Mouse (Mus musculus) limb, embryonic 10.5 days (tissue): Measurements from ENCODE around the gene Phkg1. TPM values are rescaled to one million over a fixed set of nuclear protein-coding genes. Genes with fewer than 3 reads are reported as not detected.
"Not testable (repeated sequence)": the region's sequence is repeated elsewhere in the genome, so short reads cannot be mapped to it uniquely, and the experiment has no call there.

Source experiments
- DNase-seq: peaks from one replicate; pipeline ENCODE4 v3.0.0-alpha.2; 2017; ENCODE audit warnings: low spot score
- H3K27ac ChIP-seq: fragments of 300-500 bp; sonication (generic); 2 replicates; pipeline ENCODE4 v1.5.1; 2016; ENCODE audit warnings: mild to moderate bottlenecking
- H3K27me3 ChIP-seq: fragments of 300-500 bp; sonication (generic); 2 replicates; pipeline ENCODE4 v1.6.1; 2016; ENCODE audit warnings: low read depth, mild to moderate bottlenecking; ENCODE audit not compliant: poor library complexity, severe bottlenecking
- H3K36me3 ChIP-seq: fragments of 300-500 bp; sonication (generic); 2 replicates; pipeline ENCODE4 v1.6.1; 2016; ENCODE audit warnings: mild to moderate bottlenecking, moderate library complexity
- H3K4me1 ChIP-seq: fragments of 300-500 bp; sonication (generic); 2 replicates; pipeline ENCODE4 v1.6.1; 2016
- H3K4me3 ChIP-seq: fragments of 300-500 bp; sonication (generic); 2 replicates; pipeline ENCODE4 v1.5.1; 2016; ENCODE audit warnings: mild to moderate bottlenecking, moderate library complexity
- H3K9me3 ChIP-seq: fragments of 300-500 bp; sonication (generic); replicated peaks from 2 replicates; pipeline ENCODE4 v1.6.1; 2016; ENCODE audit warnings: mild to moderate bottlenecking
- WGBS: fragments of 180-500 bp; shearing (Covaris S2); methylation state at CpG from one replicate; pipeline ENCODE4 v1.1.7; 2016; 5-methylcytosine and 5-hydroxymethylcytosine counted together
- polyA plus RNA-seq: library from polyadenylated mRNA; unstranded; fragments of >200 nt; fragmentation: Nextera tagmentation; extraction: Ambion mirVana; gene quantifications from 2 replicates; pipeline ENCODE4 v1.2.1, GENCODE M21; 2016

Phkg1 gene
- polyA plus RNA-seq = 0.20 and 0.31 TPM in 2 replicates

DNA sequence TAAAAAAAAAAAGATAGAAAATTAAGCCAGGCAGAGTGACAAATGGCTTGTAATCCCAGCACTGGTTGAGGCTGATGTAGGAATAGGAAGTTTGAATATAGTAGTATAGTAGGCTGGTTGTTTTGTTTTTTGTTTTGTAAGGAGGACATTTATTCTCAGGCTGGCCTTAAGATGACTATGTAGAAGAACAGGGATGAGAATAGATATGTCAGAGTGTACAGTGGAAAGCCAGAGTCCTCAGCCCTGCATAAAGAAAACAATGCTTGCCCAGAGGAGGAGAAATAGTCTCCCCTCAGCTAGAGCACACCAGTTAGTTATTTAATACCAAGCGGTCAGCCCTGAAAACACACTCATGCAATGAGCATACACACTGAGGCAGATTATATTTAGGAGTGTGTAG is at the start of gene Phkg1:
Gene Phkg1 (minus strand): TSS at position 101 of the 400 bp plus-strand sequence.
- Histone ChIP-seq H3K36me3 (peaks cover 29% of the 10 kb centered on the region), H3K9me3 (no peaks in the 10 kb centered on the region), H3K27ac (no peak within 1 kb of the TSS), H3K27me3 (no peaks in the 10 kb centered on the region), H3K4me1 (peaks cover 18% of the 10 kb centered on the region), H3K4me3 (no peak within 1 kb of the TSS)
- WGBS = 100% methylated on average over 1 of the region's 1 CpGs
- DNase-seq = no peak

DNA sequence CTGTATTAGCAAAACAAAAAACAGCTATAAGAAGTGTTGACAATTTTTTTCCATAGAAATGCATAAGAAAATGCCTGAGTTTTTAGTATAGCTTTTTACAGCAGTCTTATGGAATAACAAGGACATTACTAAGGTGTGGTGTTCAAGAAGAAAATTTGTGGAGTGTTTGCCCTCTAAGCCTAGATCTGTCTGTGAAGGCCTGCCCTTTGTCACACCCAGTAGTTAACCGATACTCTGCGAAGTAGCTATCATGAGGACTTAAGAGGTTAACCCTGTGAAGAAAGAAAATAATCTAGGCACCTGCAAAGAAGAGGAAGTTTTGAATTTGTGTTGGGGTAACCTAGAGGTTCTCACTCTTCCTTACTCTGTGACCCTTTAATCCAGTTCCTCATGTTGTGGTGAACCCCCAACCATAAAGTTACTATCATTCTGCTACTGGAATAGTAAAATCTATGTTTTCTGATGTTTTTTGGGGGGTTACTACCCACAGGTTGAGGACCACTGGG is 49.2 kb upstream of the Phkg1 start:
- Histone ChIP-seq H3K36me3 (peaks cover 26% of the 10 kb centered on the region), H3K4me1 (peaks cover 8% of the 10 kb centered on the region), H3K27ac (no peak overlapping the region), H3K27me3 (no peaks in the 10 kb centered on the region), H3K4me3 (no peak overlapping the region), H3K9me3 (no peaks in the 10 kb centered on the region)
- 94% methylated on average over 2 of the region's 2 CpGs for WGBS
- no peak for DNase-seq

DNA sequence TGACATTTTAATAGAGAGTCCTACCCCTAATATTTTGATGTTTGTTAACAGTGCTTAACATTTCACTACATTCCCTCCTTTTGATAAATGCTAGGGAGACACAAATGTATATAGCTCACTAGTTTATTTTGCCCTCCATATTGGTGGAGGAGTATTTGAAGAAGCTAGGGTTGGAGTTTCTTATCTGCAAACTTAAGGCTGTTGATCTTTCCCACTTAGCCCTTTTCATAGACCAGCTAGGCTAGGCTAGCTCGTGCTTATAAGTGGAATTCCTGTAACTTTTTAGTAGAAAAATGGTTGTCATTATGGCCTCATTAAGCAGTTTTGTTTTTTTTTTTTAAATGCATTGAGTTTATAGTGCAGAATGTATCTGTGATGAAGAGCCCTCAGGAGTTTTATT is 45.1 kb upstream of the Phkg1 start:
- no peak overlapping the region for H3K27ac ChIP-seq
- no peaks in the 10 kb centered on the region for H3K27me3 ChIP-seq
- no peak overlapping the region for H3K4me3 ChIP-seq
- H3K4me1 ChIP-seq = peaks cover 15% of the 10 kb centered on the region
- peaks cover 16% of the 10 kb centered on the region for H3K36me3 ChIP-seq
- no peaks in the 10 kb centered on the region for H3K9me3 ChIP-seq
- no peak for DNase-seq
- WGBS = 86% methylated on average over 1 of the region's 1 CpGs

DNA sequence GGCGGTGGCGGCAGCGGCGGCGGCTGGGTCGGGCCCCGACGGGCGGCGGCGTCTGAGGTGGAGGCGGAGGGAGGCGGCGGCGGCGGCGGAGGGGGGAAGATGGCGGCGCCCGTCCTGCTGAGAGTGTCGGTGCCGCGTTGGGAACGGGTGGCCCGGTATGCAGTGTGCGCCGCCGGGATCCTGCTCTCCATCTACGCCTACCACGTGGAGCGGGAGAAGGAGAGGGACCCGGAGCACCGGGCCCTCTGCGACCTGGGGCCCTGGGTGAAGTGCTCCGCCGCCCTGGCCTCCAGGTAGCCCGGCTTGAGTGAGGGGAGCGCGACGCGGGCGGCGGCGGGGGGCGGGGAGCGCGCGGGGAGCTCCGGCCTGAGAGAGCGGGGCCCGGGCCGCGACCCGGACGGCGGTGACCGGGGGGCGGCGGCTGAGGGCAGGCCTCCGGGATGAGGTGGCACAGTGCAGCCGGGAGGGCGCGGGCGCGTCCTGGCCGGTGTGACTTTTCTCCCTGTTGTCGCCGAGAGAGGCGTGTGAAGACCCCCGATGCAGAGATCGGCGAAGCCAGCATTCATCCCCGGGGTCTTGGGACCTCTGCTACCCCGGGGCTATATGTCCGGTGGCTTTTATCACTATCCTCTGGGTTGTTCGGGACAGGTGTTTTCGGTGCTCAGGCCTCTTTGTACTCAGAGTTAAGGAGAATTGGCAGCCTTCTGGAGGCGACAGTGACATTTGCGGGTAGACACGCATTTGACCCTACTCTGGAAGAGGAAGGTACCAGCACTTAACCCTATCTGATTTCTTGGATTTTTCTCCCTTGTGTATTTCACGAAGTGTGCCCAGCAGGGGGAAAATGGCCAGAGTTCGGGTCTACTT is 44.0 kb upstream of the Phkg1 start:
- H3K27me3 ChIP-seq, H3K9me3 ChIP-seq: not testable (repeated sequence)
- Histone ChIP-seq H3K4me3 (peak overlapping the region; percentile 94), H3K27ac (peak overlapping the region; percentile 91), H3K4me1 (peaks cover 15% of the 10 kb centered on the region), H3K36me3 (peaks cover 15% of the 10 kb centered on the region)
- under 1% methylated on average over 50 of the region's 82 CpGs for WGBS
- peak; percentile 70 for DNase-seq

DNA sequence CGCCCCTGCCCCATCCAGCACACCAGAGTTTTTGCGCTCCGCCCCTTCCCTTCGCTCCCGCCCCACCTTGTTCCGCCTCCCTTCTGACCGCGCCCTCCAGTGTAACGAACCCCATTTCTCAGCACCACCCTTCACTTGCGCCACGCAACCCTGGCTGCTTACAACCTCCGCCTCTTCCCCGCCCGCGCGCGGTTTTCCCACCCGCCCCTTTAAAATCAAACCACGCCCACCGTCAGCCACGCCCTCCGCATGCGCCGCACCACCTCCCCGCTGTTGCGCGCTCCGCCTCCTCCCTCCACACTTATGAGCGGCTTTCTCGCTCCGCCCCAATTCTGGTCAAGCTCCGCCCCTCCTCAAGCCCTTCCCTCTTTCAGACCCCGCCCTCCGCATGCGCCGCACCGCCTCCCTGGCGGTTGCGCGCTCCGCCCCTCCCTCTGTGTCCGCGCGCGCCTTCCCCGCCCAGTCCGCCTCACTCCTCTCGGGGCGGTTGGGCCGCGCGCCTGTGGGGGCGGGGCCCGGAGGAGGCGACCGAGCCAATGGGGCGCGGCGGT is 43.2 kb upstream of the Phkg1 start, which contains the start of gene Vkorc1l1:
Gene Vkorc1l1 (plus strand): TSS at position 476 of the 551 bp plus-strand sequence.
- Histone ChIP-seq H3K9me3 (no peaks in the 10 kb centered on the region), H3K4me1 (peaks cover 15% of the 10 kb centered on the region), H3K27me3 (no peaks in the 10 kb centered on the region), H3K4me3 (peak within 1 kb of the TSS; percentile 94), H3K36me3 (peaks cover 15% of the 10 kb centered on the region), H3K27ac (peak within 1 kb of the TSS; percentile 91)
- under 1% methylated on average over 59 of the region's 59 CpGs for WGBS
- peak; percentile 99 for DNase-seq

DNA sequence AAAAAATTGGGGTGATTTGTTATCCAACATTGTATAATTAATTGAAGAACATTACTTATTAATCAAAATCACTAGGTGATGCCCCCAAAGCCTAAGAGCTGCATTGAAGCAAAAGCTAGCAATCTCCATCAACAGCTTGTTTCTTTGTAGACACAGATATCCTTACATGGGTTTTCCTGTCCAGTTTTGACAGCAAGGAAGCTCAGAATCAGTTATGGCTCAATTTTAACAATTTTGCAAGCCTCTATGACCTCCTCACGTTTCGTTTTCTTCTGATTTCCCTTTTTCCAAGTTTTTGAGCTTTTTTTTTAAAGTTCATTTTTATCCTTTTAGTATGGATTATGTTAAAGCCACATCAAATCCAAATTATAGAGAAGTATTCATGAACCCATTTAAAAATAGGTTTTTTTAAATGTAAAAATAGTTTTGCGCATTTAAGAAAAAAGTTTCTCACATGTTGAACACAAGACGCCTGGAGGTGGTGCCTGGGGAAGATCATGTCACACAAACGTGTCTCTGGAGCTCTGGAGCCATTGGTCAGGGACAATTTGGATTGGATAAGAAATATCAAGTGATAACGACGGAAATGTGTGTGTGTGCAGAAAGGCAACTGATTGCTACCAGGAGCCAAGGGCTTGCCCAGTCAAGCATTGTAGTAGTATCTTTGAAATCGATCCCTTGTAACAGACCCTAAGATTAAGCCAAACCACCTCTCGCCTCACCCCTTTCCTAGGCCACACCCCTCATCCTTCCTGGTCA is 42.6 kb upstream of the Phkg1 start:
- WGBS = 8% methylated on average over 9 of the region's 9 CpGs
- peak overlapping the region; percentile 91 for H3K27ac ChIP-seq
- DNase-seq = no peak

DNA sequence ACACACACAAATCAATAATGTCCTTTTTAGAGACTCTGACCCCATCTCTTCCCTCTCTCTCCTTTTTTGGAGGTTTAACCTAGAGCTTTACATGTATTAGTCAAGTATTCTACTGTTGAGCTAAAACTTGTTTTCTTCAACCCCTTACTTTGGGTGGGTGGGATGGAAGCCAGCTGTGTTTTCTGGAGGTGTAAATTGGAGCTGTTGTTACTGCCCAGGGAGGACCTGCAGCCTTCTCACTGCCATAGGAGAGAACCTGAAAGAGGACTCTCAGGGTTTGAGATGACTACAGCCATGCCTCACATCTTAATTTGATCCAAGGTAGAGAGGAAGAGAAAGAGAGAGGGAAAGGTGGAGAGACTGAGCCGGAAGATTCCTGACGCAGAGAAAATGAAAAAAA is 41.9 kb upstream of the Phkg1 start:
- DNase-seq = no peak
- Histone ChIP-seq H3K4me3 (no peak overlapping the region), H3K36me3 (peaks cover 8% of the 10 kb centered on the region), H3K27ac (no peak overlapping the region), H3K9me3 (no peaks in the 10 kb centered on the region), H3K27me3 (no peaks in the 10 kb centered on the region), H3K4me1 (peaks cover 15% of the 10 kb centered on the region)
- 66% methylated on average over 2 of the region's 2 CpGs for WGBS

More for the DNA sequence above, 42.6 kb upstream of the Phkg1 start:
- H3K36me3 ChIP-seq = peaks cover 15% of the 10 kb centered on the region
- no peaks in the 10 kb centered on the region for H3K27me3 ChIP-seq
- peak overlapping the region; percentile 94 for H3K4me3 ChIP-seq
- peaks cover 15% of the 10 kb centered on the region for H3K4me1 ChIP-seq
- no peaks in the 10 kb centered on the region for H3K9me3 ChIP-seq

DNA sequence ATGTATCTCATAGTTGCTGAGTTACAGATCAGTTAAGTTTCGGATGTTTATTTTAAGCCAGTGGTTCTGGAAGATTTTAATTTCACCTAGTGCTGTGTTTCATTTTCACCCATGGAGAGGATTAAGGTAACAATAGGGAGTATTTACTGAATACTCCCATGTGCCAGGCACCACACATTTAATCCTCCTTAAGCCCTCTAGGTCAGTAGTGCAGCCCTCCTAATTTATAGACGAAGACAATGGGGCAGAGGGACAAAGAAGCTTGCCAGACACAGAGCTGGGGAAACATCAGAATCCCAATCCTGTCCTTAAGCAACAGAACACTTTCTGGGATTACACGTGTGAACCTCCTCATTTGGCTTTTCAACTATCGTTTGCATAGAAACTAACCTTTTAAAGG is 38.6 kb upstream of the Phkg1 start:
- 59% methylated on average over 4 of the region's 4 CpGs for WGBS
- H3K9me3 ChIP-seq = no peaks in the 10 kb centered on the region
- no peak overlapping the region for H3K27ac ChIP-seq
- no peak for DNase-seq
- no peak overlapping the region for H3K4me3 ChIP-seq
- no peaks in the 10 kb centered on the region for H3K36me3 ChIP-seq
- H3K4me1 ChIP-seq = peaks cover 7% of the 10 kb centered on the region
- no peaks in the 10 kb centered on the region for H3K27me3 ChIP-seq

DNA sequence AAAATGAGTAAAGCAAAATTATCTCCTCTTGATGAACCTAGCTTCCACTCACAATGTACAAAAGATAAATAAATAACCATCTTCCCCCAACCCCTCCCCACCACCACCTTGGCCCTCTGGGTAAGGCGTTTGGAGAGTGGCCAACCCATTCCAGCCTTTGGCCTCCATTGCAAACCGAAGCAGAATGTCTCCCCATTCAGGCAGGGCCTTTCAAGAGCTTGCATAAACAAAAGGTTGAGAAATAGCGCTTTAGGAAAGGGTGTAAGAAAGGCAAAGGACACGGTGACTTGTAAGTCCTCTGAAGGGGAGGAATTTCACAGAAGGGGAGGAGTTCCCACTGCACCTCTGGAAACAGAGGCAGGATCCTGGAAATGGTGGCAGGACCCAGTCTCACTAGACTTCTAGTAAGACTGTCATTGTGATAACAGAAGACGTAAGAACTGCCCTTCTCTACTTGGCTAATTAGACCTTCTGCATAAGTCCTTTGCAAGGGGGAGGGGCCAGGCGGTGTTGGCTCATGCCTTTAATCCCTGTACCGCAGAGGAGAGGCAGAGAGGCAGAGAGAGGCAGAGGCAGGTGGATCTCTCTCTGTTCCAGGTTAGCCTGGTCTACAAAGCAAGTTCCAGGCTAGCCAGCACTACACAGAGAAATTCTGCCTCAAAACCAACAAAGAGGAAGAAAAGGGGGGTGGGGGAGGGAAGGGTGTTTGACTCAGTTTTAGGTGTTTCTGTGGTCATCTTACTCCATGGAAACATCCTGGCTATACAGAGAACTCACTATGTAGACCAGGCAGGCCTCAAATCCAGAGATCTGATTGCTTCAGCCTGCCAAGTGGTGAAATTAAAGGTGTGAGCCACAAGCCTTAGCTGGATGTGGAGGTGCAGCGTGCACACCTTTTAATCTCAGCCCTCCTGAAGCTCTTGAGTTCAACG is 31.8 kb upstream of the Phkg1 start:
- 52% methylated on average over 9 of the region's 9 CpGs for WGBS
- no peak for DNase-seq

DNA sequence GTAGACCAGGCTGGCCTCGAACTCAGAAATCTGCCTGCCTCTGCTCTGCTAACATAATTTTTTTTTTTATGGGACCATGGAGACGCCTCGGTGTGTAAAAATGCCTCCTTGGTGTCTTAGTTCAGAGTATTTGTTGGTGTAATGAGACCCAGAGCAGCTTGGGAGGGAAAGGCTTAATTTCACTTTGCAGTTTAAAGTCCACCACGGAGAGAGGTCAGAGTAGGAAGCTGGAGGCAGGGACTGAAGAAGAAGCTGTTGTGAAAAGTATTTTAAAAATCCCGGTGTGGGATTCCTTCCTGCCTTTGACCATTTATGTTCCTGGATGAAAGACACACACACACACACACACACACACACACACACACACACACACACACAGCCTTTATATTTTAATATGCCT is 27.6 kb upstream of the Phkg1 start:
- Histone ChIP-seq H3K27ac (no peak overlapping the region), H3K4me1 (no peaks in the 10 kb centered on the region), H3K9me3 (no peaks in the 10 kb centered on the region), H3K36me3 (no peaks in the 10 kb centered on the region), H3K4me3 (no peak overlapping the region), H3K27me3 (no peaks in the 10 kb centered on the region)
- WGBS = 85% methylated on average over 5 of the region's 5 CpGs
- DNase-seq = no peak

More for the DNA sequence above, 31.8 kb upstream of the Phkg1 start:
- no peaks in the 10 kb centered on the region for H3K4me1 ChIP-seq
- H3K36me3 ChIP-seq = no peaks in the 10 kb centered on the region
- H3K27ac ChIP-seq = no peak overlapping the region
- no peaks in the 10 kb centered on the region for H3K27me3 ChIP-seq
- H3K4me3 ChIP-seq = no peak overlapping the region
- no peaks in the 10 kb centered on the region for H3K9me3 ChIP-seq

DNA sequence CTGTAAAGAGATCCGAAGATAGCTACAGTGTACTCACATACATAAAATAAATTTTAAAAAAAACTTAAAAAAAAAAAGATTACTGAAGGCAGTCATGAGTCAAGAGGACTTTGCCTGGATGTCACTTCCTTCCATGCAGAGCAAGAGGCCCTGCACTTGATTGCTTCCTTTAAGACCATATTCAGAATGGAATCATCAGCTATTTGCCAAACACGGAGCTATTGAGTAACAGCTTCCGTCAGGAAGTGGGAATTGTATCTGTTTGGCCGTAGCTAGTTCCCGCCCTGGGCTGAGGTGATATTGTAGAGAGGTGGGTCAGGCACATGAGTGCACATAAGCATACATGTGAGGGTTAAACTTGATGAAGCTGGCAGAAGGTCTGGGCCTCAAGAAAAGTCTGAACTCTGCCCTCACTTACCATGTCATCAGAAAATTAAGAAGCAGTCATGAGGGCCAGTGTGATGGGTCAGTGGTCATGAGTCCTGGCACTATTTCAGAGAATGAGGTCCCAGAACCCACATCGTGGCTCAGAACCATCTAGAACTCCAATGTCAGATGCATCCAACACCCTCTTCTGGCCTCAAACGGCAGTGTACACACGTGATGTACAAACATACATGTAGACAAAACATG is 26.6 kb upstream of the Phkg1 start:
- Histone ChIP-seq H3K27me3 (no peaks in the 10 kb centered on the region), H3K4me3 (no peak overlapping the region), H3K36me3 (no peaks in the 10 kb centered on the region), H3K27ac (no peak overlapping the region), H3K4me1 (no peaks in the 10 kb centered on the region), H3K9me3 (no peaks in the 10 kb centered on the region)
- no peak for DNase-seq
- WGBS = 93% methylated on average over 8 of the region's 8 CpGs

DNA sequence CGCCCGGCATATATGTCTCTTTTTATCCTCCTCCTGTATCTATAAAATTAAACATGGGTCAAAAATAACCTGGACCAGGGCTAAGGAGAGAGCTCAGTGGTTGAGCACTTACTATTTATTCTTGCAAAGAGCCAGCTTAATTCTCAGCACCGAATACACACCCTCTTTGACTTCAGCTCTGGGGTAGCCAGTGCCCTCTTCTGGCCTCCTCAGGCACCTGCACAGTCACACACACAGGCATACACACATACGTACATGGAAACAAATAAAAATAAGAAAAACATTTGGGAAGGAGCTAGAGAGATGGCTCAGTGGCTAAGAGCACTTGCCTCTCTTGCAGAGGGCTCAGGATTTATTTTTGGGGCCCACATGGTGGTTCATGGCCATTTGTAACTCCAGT is 23.6 kb upstream of the Phkg1 start:
- no peak for DNase-seq
- H3K27me3 ChIP-seq = no peaks in the 10 kb centered on the region
- H3K9me3 ChIP-seq = no peaks in the 10 kb centered on the region
- no peak overlapping the region for H3K4me3 ChIP-seq
- H3K27ac ChIP-seq = no peak overlapping the region
- WGBS = 91% methylated on average over 4 of the region's 4 CpGs
- H3K36me3 ChIP-seq = no peaks in the 10 kb centered on the region
- no peaks in the 10 kb centered on the region for H3K4me1 ChIP-seq
